Mouse (Mus musculus) thymus, adult 18-20 months (tissue): ENCODE measurements at regions not wholly inside any gene's neighbourhood (a gene's known extent, or its start where the extent isn't known, plus 50 kb on each side); places are given as distances from the start of the nearest gene placed in this dataset.

ENCODE experiments used
- DNase-seq, 2 experiments: peaks; one replicate each; pipeline ENCODE4 v3.0.0; 2022; ENCODE audit warnings: mixed read lengths in 2 of 2

DNA sequence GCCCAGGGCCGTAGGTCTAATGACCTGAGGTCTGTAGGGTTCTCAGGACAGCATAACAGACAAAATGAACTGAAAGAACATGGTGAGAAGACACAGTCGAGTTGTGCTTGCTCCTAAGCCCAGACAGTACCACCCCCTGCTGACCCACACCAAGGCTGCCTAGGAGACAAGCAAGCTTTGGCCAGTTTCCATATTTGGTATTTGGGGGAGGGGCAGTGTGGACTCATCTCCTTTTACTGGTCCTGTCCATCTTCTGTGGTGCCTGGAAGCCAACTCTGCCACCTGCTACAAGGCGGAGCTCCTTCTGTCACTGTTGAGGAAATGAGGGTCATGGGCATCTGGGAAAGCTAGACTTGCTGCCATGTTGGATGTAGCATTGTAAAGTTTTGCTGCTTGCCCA is 68.9 kb downstream of the Tex29 start:
- no peak for DNase-seq

DNA sequence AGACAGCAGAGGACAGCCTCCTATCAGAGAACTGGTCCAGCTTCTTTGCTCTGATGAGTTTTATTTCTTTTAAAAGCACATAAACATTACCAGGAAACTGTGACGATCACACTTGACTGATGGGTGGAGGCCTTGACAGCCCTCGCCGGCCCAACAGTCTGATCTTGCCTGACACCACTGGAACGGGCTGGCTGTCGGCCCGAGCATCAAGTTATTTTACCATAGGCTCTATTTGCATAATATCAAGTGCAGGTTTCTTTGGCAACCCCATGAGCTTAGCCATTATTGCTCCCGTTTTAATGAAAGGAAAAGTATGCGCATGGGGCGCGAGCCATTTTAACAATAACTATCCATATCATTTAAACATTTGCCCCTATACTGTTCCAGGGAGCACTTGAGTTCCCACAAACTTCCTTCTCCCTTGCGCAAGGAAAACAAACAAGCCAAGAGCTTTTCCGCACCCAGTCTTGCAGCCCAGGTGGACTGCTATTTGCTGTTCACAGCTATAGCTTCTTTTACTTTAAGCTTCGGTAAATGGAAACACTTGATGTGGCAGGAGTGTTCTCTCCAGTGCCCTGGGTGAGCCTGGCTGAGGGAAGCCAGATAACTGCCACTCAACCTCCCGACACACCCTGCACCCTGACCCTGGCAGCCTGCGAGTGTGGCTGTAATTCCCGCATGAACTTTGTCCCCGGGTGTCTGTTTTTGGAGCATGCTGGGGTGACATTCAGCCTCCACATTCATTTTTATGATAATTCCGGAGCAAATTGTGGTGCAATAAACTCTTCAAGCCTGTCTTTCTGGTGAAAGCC is 71.6 kb downstream of the Tex29 start:
- no peak for DNase-seq

DNA sequence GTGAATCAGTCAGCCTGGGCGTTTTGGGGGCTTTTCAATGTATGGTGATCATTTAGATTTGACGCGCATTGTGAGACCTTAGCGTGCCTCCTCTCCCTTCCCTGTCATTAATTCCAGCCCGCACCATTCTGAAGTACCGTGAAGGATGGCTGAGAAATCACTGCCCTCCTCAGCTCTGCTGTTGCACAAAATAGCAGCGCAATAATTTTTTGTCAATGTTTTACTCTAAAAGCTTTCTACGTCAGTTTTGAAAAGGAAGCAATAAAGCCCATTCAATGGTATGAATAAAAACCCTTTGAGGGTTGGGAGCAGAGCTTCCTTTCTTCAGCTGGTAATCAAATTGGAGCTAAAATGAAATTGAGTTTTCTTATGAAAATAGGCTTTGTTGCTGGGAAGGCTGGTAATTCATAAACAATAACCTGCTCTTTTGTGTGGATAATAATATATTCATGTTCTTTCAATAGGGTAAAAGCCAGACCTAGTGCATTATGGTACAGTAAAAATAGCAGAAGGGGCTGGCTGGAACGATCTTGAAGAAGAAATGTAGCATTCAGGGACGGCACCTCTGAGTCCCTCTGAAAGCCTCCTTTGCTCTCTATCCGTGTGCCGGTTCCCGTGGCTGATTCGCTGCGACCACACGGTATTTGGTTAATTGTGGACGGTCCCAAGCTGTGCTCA is 72.3 kb downstream of the Tex29 start:
- no peak for DNase-seq

DNA sequence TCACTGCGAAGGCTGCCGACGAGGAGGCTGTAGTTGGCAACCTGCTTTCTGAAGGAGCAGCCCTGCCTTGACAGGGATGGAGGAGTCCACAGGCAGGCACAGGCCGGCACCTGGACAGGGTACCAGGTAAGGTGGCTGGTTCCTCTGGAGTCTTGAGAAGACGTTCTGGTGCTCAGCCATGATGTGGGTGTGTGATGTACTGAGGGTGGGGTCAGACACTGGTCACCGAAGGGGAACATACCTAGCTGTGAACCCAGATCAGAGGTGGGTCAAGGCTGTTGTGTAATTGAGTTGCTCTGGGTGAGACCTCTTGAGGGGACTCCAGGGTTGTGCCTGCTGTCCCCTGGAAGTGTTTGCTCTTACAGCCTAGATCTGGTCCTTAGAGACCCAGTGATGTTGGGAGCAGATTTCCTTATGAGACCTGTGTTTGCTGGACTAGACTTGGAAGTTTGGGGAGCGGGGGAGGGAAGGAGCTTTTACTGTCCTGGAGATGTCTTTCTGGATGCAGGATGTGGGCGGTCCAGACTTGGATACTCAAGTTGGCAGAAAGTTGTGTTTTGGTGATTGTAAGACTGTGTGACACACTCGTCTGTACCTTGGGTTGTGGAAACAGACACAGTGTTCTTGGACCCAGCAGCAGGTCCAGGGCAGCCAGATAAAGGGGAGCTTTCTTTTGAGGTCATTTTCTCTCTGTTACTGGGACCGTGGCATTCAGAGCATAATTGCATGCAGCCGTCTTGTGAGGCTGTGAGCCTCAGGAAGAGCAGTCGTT is 73.0 kb downstream of the Tex29 start:
- DNase-seq, result no peak

DNA sequence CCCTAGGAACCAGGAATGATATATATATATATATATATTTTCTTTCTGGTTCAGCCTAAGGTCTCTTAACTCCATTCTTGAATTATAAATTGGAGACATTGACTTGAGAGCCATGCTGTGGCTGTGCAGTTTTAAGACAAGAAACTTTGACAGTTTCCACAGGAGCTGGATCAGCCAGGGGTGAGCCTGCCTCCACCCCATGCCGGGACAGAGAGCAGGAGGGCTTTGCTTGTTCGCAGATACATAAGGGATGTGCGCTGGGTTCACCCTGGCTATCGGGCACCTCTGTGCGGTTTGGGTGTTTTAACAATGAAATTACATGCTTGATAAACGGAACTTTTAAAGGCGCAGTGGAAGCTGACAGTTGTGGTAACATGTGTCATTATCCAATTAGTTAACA is 73.9 kb downstream of the Tex29 start:
- no peak for DNase-seq

DNA sequence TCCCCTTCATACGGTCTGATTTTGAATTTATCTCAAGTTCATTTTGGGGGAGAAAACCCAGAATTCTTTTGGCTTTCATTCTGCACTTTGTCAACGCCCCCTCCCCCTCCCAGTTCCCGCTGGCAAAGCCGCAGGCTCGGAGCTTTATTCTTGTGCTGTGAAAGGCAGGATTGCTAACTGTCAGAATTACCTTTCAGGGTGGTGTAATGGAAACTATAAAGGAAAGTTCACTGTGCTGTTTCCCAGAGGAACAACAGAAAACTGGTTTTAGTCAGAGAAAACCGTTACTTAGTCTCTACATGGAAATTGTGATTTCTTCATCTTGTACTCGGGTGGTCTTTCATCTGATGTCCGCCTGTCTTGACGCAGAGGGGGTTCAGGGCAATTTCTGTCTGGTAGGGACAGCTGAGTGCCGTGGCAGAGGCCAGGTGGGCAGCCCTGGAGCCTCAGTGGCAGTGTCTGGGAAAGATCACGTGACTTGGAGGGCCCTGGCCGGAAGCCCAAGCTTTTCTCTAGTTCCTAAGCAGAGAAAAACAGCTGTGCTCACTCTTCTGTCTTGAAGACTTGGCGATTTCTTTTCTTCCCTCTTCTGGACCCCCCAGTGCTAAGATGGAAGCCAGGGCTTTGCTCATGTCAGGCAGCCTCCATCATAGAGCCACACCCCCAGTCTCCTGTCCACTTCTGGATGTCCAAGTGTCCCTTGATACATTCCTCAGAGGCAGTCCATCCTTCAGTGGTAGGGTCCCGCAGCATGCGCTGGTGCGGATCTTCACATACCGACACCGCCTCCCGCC is 74.6 kb downstream of the Tex29 start:
- no peak for DNase-seq

DNA sequence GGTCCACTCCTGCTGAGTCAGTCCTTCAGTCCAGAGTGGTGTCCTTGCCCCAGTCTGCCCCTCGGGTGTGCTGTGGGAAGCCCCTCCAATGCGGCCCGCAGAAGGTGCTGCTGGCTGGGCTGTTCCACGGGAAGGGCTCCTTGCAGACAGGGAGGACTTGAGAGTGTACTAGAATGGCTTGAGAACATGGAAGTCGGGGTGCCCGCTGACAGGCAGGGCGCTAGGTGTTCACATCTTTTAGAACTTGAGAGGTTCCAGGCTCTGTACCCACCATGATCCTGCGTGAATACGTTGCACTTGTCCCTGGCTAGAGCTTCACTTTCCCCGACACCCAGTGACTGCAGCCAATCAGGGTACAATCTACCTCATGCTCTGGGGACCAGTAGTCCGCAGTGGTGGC is 75.4 kb downstream of the Tex29 start:
- DNase-seq, result no peak

DNA sequence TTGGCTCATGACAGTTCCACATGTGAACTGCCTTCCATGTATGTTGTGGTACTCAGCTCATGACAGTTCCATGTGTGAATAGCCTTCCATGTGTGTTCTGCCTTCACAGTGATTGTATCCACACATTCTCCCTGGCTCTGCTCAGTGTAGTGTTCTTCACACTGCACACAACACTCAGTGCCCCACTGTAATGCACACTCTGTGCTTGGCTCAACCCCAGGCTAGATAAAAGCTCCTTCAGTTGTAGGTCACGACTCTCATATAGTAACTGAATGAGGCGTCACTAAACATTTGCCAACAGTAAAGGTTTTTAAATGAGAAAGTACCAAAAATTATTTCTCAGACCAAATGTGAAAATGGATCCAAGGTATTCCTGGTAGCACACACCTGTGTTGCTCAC is 79.6 kb downstream of the Tex29 start:
- no peak for DNase-seq

DNA sequence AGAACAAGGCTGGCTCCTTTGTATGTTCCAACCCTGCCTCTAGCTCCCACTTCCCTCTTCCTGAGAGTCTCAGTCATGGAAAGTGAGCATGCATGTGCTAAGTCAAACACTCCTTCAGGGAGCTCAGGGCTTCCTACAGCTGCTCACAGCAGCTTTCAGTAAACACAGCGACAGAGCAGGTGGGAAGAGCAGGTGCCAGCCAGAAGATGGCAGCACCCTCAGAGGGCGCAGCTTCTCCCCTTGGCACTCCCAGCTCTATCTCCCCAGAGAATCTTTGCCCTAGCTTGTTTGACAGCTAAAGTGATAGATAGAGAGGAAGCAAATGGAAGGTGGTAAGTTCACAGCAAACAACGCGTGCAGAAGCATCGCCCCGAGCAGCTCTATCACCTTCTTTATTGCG is 82.8 kb downstream of the Tex29 start:
- DNase-seq, result no peak

DNA sequence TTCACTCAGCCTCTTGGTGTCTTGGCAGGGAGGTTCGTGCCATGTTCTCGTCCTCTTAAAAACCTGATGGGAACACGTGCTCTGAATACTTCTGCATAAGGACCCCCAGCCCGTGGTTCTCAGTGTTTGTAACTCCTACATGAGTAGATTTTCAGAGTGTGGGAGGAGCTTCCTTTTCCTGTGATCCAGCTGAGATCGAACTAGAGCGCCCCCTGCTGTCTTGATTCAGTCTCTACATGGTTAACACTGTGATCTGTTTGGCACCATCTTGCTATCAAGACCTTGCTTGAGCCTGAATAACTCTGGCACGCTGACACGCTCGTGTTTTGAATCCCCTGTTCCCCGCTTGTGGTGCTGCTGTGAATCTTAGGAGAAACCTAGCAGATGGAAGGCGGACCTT is 83.9 kb downstream of the Tex29 start:
- DNase-seq, result peak; percentile 7 to 18

DNA sequence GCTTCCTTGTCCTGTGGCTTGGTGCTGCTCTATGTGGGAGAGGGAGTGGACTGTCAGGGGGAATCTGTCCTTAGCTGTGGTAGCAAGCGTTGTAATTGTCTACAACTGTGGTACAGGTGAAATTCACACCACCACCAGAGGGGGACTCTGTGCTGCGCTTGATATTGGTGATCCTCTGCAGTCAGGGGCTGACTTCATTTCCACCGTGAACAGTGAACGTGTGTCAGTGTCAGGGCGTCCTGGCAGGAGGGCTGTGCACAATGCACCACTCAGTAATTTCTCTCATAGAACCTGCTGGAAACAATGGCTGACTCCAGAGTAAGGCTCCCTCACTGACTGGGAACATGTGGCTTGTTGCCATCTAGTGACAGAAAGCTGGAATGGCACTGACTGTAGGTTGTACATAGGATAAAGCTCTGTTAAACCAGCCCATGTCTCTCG is 102.6 kb downstream of the Tex29 start:
- DNase-seq, result no peak

DNA sequence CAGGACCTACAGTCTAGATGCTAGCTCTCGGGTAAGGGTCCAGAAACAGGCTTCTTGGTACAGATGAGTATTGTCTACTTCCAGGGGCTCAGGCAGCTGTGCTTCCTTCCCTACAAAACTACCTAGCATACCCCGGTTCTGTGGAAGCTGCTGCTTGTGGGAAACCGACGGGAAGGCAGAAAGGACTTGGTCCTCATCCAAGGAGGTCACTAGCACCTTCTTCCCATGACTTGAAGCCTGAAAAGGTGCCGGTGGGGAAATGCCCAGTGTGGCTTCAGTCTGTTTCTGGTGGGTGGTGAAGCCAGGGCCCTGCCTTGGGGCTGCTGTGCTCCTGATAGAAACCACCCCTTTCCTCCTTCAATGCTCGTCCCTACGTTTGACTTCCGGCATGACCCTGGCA is 107.5 kb downstream of the Tex29 start:
- no peak for DNase-seq

DNA sequence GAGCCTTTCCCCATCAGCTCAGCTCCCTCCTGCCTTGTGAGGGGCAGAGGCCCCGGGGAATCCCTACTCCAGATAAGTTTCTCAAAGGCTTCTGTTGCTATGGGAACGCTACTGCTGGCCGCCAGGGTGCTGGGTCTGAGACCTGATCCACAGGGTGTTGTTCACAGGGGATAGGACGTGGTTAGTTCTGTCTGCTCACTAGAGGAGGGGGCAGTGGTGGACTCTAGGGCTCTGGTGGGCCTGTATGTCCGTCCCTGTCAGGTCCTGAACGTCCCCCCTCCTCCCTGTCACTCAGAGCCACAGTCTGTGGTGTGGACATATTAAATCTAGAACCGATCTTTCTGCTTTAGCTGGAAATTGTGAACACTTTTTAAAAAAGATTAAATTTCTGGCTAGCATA is 116.0 kb downstream of the Tex29 start:
- no peak for DNase-seq

DNA sequence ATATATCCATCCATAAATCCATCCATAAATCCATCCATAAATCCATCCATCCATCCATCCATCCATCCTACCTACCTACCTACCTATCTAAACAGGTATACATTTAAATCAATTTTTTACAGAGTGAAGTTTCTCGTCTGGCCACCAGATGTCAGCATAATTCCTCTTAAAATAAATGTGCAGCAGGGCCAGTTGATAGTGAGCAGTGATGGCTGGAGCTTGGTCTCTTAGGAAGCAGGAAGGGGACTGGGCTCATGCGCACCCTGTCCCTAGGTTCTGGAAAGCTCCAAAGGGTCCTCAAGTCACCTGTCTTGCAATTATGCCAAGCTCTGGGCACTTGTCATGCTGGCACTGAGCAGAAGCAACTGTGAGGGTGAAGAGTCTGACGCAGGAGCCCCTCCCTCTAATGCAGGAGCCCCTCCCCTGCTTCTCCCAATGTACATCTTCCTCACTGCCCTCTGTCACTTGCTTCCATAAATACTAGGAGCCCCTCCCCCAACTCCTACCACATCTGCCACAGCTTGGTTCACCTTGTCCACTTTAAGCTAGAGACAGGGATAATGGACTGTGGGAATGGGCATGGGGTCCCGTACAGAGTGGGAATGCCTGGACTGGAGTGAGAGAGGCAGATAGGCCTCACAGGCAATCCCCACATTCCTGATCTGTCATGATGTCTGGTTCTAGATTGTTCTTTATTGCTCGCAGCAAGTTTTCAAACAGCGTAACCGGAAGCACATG is 116.9 kb downstream of the Tex29 start:
- DNase-seq, result no peak

DNA sequence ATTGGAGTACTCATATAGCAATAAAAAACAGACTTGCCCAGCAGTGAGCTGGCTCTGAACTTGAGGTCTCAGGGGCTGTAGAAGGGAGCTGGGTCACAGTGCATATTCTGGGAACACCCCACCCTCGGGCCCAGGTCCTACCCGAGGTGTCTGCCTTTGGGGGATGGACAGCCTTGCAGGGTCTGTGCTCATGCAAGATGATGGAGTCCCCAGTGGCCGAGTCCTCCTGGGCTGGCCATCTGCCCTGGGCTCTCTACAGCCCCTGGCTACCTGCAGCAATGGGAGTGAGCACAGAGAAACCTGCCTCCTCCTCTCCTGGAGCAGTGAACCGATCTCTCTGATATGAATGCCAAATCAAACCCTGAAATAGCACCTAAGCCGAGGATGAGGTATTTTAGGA is 117.9 kb downstream of the Tex29 start:
- no peak for DNase-seq

DNA sequence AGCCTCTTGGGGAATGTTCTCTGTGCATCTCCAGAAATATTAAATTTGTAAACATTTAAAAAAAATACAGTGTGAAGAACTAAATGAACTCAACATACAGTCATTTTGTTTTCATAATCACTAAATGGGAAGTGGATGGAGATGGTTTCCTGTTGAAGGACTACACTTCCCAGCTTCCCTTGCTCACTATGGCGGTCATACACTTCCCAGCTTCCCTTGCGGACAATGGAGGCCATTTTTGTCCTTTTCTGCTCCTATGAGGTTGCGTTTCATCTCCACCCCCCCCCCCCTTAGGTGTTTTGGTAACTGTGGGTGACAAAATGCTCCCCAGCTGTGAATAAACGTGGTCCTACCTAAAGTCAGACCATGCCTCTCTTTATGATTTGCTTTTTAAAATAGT is 119.2 kb downstream of the Tex29 start:
- no peak for DNase-seq

DNA sequence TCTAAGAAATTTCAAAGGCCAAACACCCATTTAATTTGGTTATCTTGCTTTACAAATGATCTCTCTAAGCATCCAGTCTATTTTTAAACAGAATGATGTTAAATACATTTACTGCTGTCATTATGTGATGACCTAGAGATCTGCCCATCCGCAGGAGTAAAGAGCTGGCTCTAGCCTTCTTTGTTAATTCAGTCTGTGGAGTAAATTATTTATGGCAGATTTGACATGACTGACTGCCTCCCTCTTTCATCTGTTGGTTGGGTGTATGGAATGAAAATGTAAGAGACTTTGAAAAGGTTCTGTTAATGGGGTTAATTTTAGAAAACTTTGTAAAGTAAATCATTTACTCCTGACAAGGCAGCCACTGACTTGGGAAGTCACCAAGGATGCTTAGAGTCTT is 123.3 kb downstream of the Tex29 start:
- DNase-seq, result no peak

DNA sequence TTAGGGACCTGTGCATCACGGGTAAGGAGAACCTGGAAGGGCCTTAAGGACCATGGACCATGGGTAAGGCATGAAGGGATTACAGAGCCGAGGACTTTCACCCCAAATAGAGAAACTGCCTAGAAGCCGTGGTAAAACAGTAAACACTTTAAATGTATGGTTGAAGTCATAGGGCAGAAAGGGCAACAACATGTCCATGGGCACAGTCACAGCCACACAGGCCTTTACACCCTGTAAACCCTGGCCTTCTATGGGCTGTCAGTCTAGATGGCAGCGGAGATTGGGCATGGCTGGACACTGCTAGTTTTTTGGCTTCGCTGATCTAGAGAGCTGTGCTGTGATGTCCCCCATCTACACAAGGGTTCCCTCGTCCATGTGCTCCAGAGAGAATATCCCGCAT is 127.4 kb downstream of the Tex29 start:
- no peak for DNase-seq

DNA sequence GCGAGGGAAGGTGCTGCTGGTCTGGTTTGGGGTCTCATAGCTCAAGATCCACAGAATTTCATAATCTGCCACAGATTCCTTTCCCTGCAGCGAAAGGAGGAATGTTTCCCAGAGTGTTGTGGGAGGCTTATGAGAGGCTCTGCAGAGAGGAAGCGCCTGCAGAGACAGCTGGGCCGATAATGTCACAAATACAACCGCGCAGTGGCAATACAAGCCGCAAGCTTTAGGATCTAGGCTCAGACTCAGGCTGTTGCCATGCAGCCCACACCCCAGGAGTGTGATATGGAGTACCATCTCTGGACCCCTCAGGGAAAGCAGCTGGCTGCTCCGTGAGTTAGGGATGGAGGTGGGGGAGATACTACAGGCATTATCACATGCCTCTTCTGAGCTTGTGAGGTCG is 130.2 kb downstream of the Tex29 start:
- DNase-seq, result no peak

DNA sequence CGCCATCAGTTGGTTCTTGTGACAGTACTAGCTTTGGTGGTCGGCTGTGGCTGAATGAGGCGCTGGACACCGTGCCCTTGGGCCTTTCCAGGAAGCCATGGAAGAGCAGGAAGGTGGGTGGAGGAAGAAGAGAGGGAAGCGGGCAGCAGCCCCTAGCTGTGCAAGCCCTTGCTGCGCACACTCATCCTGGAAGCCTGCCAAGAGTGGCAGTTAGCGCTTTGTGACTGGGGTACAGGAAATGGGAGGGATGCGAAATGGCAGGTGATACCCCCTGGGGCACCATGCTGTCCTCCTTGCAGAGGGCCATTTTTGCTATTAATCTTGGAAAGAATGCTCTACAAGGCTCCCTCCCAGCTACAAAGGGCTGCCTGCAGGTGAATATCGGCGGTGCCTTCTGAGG is 133.2 kb downstream of the Tex29 start:
- DNase-seq, result no peak

DNA sequence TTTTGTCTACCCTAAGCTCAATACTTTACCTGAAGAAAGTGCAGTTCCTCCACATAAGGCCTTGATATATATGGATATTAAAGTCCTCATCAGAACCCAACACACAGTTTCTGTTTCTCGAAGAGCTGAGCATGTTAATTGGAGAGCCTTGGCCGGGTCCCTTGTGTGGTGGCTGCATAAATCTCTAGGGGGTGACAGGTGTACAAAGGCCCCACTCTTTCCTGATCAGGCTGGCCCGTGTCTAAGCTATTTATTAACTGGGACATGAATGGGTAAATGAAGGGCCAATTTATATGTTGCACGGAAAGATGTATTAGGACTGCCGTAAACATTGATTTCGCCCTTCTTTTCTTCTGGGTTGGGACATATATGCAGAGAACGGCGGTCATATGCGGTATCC is 136.8 kb downstream of the Tex29 start:
- DNase-seq, result no peak

DNA sequence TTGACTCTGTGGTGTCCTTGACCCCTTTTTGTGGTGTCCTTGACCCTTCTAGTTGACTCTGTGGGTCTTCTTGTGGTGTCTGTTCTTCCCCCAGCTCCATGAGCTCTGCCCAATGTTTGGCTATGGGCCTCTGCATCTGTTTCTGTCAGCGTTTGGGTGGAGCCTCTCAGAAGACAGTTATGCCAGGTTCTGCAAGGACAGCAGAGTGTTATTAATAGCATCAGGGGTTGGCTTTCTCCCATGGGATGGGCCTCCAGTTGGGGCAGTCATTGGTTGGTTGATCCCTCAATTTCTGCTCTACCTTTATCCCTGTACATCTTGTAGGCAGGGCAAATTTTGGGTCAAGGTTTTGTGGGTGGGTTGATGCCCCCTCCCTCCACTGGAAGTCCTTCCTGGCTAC is 138.8 kb downstream of the Tex29 start:
- no peak for DNase-seq
